Mouse (Mus musculus) left cerebral cortex, postnatal 10 days (tissue): ENCODE measurements around the gene Dyrk3. TPM values are rescaled to one million over a fixed set of nuclear protein-coding genes. Genes with fewer than 3 reads are reported as not detected.
"Not testable (repeated sequence)": the region's sequence is repeated elsewhere in the genome, so short reads cannot be mapped to it uniquely, and the experiment has no call there.

ENCODE experiments used
- DNase-seq, 2 experiments: peaks; one replicate each; pipeline ENCODE4 v3.0.0; 2021 to 2022; ENCODE audit warnings: low spot score in 2 of 2, mixed read lengths in 1 of 2; ENCODE audit errors: extremely low spot score in 1 of 2
- intact Hi-C: fragments of 180-260 bp; cut with DNase I; formaldehyde crosslinking; loops from one replicate; pipeline ENCODE4 v1.15.1; 2025
- total RNA-seq, 2 experiments: library from RNA; stranded (reverse); gene quantifications; 2 replicates each; pipeline ENCODE4 v1.2.3; 2021

Dyrk3 gene
- total RNA-seq, 2 experiments from 2014 or later, result 9.9 to 11.3 TPM

DNA sequence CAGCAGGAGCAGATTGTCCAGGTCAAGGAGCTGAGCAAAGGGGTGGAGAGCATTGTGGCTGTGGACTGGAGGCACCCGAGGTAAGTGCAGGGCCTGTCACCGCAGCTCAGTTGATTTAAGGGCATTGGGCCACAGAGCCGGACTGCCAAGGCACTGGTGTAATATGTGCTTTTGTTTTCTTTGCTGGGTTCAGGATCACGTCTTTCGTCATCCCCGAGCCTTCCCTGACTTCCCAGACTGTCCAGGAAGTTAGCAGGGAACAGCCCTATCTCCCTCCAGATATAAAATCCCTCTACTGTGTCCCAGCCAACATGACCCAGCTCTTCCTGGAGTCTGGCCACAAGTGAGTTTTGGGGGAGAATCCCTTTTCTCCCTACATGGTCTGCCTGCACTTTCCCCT lies 26.3 kb upstream of the Dyrk3 start:
- intact Hi-C loops, result no loop called here

GRCm38 (mm10) chr1:131161091-131161490 lies 23.0 kb upstream of the Dyrk3 start:
- DNase-seq, result no peak
- intact Hi-C loops, result no loop called here

More for the DNA sequence above, 26.3 kb upstream of the Dyrk3 start:
- DNase-seq, result no peak

GRCm38 (mm10) chr1:131159573-131160327 lies 21.6 kb upstream of the Dyrk3 start:
- intact Hi-C loops, DNase-seq: not testable (repeated sequence)

DNA sequence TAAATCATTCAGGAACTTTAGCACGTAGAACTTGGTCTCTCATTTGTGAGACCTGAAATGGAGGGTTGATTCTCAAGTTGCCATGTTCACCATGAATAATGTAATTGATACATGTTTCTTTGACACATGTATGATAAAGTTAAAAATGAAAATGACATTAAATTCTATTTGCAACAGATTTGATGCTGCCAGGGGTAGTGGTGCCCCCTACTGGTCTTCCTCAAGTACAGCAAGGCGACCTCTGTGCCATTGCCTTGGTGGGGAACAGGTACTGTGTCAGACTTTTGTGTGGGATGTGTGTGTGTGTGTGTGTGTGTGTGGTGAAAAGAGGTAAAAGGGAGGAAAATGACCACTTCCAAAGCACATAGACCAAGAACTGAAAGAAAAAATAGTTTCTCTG lies 17.3 kb upstream of the Dyrk3 start:
- intact Hi-C loops, result loop anchor here (2.0 kb wide), 1 partner anchor 41 kb away; no protein-coding TSS in a partner anchor
- DNase-seq, result no peak

GRCm38 (mm10) chr1:131153018-131153629 lies 15.0 kb upstream of the Dyrk3 start, which contains the start of gene Eif2d:
TSS of gene Eif2d (plus strand) at chr1:131153181.
- DNase-seq, result peak; percentile 82 to 91
- intact Hi-C loops, result no loop called here

- intact Hi-C loops, result no loop called here
- no peak for DNase-seq
Observed at GRCm38 (mm10) chr1:131149496-131149895, 11.4 kb upstream of the Dyrk3 start.

- DNase-seq, result no peak
- intact Hi-C loops, result no loop called here
Observed at GRCm38 (mm10) chr1:131146181-131146614, 8.1 kb upstream of the Dyrk3 start.

GRCm38 (mm10) chr1:131145222-131145621 lies 7.1 kb upstream of the Dyrk3 start:
- DNase-seq, intact Hi-C loops: not testable (repeated sequence)

GRCm38 (mm10) chr1:131142472-131142871 lies 4.3 kb upstream of the Dyrk3 start:
- intact Hi-C loops, result no loop called here

GRCm38 (mm10) chr1:131141449-131141848 lies 3.3 kb upstream of the Dyrk3 start:
- intact Hi-C loops, result no loop called here
- no peak for DNase-seq

More at GRCm38 (mm10) chr1:131142472-131142871, 4.3 kb upstream of the Dyrk3 start:
- DNase-seq, result no peak

GRCm38 (mm10) chr1:131139102-131140095 lies 1.3 kb upstream of the Dyrk3 start:
- intact Hi-C loops, result no loop called here

DNA sequence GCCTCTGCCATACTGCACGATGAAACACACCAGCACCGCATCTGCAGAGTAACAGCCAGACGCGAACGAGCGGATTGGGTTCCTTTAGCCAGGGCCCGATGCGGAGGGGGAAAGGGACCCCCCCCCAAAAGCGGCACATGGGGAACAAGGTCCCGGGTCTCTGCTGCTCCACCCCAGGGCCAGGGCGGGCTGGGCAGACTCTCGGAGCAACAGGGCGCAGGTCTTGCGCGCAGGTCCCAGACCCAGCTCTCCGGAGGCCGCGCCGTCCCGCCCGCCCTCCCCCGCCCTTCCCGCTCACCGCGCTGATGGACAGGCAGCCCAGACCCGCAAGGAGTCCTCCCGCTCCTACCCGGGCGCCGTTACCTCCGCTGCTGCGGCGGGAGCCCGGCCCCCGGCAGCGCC lies 422 bp downstream of the Dyrk3 start:
- DNase-seq, result no peak
- intact Hi-C loops, result no loop called here

More at GRCm38 (mm10) chr1:131139102-131140095, 1.3 kb upstream of the Dyrk3 start:
- no peak for DNase-seq

- no peak for DNase-seq
- intact Hi-C loops, result no loop called here
Observed at GRCm38 (mm10) chr1:131137111-131137510, 1.0 kb downstream of the Dyrk3 start.

DNA sequence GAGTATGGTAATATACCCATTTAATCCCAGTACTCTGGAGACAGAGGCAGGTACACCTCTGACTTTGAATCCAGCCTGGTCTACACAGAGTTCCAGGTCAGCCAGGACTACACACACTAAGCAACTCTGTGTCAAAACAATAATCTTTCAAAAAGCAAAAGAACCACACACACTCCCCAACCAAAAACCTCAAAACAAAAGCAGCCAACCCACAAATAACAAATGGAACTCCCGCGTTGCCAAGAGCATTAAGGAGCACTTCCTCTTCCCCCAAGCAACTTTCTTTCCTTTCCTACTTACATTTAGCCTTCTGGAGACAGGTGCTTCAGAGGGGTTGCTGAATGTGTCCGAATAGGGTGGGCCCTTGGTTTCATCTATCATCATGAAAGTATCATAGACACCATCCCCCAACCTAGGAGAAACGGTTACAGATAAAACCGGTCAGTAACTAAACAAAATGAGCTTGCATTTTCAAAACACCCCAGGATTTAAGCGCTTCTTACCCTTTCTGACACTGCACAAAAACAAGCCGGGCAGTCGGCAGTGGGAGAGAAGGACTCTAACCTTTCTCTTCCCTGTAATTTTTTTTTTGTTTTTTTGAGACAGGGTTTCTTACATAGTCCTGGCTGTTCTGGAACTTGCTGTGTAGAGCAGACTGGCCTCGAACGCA lies 2.0 kb downstream of the Dyrk3 start:
- intact Hi-C loops, result no loop called here
- no peak for DNase-seq

GRCm38 (mm10) chr1:131134942-131135522 lies 3.1 kb downstream of the Dyrk3 start:
- intact Hi-C loops, result no loop called here
- no peak for DNase-seq

- intact Hi-C loops, result no loop called here
- DNase-seq, result no peak
Observed at GRCm38 (mm10) chr1:131134231-131134630, 3.9 kb downstream of the Dyrk3 start.

DNA sequence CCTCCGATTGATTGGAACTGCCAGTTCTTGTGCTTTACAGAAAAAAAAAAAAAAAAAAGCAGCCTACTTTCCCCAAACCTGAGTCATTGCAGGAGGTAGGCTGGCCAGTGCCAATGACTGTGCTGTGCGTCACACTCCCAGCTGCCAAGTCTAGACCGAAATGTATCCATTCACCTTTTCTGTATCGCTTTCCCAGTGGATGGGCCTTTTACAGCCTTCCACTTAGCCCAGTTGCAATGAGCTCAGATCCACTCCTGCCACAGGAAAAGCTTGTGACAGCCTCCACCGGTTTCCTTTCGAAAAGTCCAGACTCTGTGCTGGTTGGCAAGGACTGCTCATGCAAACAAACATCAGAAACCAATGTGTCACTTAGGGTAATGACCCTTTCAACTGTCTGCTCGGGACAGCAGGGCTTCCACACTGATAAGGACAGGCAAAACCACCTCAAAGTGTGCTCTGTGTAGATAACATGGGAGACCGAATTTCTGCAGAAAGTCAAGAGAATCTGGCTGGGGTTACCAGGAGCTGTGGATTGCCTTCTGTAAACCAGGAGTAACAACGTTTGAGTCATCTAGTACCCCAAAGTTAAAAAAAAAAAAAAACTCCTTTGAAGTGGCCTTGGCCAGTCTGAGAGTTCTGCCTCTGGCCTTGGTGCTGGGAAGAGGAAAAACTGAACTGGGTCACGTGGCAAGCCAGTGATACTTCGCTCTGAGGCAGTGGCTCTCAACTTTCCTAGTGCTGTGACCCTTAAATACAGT lies 12.0 kb downstream of the Dyrk3 start:
- intact Hi-C loops, result no loop called here
- no peak for DNase-seq
